Mouse (Mus musculus) embryo, embryonic 11.5 days (tissue): Measurements from ENCODE around the gene Fance.
"Not testable (repeated sequence)": the region's sequence is repeated elsewhere in the genome, so short reads cannot be mapped to it uniquely, and the experiment has no call there.

Source experiments
- DNase-seq: peaks from one replicate; pipeline ENCODE4 v3.0.0-alpha.2; 2012; ENCODE audit warnings: low read depth, low spot score

Fance gene

GRCm38 (mm10) chr17:28291346-28291745 is 22.0 kb upstream of the Fance start:
- no peak for DNase-seq

GRCm38 (mm10) chr17:28293716-28294115 is 19.6 kb upstream of the Fance start:
- no peak for DNase-seq

- no peak for DNase-seq
Observed at GRCm38 (mm10) chr17:28294449-28295333, 18.6 kb upstream of the Fance start.

- no peak for DNase-seq
Observed at GRCm38 (mm10) chr17:28298888-28299287, 14.4 kb upstream of the Fance start.

- DNase-seq = no peak
Observed at GRCm38 (mm10) chr17:28299669-28300320, 13.5 kb upstream of the Fance start.

GRCm38 (mm10) chr17:28300323-28300722 is 13.0 kb upstream of the Fance start:
- DNase-seq = no peak

GRCm38 (mm10) chr17:28300850-28301249 is 12.5 kb upstream of the Fance start:
- no peak for DNase-seq

GRCm38 (mm10) chr17:28305172-28305571 is 8.1 kb upstream of the Fance start:
- DNase-seq = no peak

- peak; percentile 85 for DNase-seq
Observed at GRCm38 (mm10) chr17:28308297-28309195, 4.8 kb upstream of the Fance start.

GRCm38 (mm10) chr17:28310831-28311230 is 2.5 kb upstream of the Fance start:
- no peak for DNase-seq

GRCm38 (mm10) chr17:28311366-28312132 is 1.8 kb upstream of the Fance start:
- DNase-seq = no peak

- DNase-seq = no peak
Observed at GRCm38 (mm10) chr17:28312232-28313211, 797 bp upstream of the Fance start.

- no peak for DNase-seq
Observed at GRCm38 (mm10) chr17:28313880-28314225, 534 bp downstream of the Fance start.

- no peak for DNase-seq
Observed at GRCm38 (mm10) chr17:28315611-28316160, 2.4 kb downstream of the Fance start.

- no peak for DNase-seq
Observed at GRCm38 (mm10) chr17:28316476-28316875, 3.2 kb downstream of the Fance start.

- no peak for DNase-seq
Observed at GRCm38 (mm10) chr17:28317091-28317490, 3.8 kb downstream of the Fance start.

GRCm38 (mm10) chr17:28317725-28318124 is 4.4 kb downstream of the Fance start:
- no peak for DNase-seq

GRCm38 (mm10) chr17:28321700-28322099 is 8.4 kb downstream of the Fance start:
- DNase-seq = no peak

GRCm38 (mm10) chr17:28323786-28324185 is 10.5 kb downstream of the Fance start:
- DNase-seq = no peak

- not testable (repeated sequence) for DNase-seq
Observed at GRCm38 (mm10) chr17:28324416-28324815, 11.1 kb downstream of the Fance start.
